Mouse (Mus musculus) urinary bladder, postnatal 14 days (tissue): ENCODE results near the gene Midn.

Experiments
- DNase-seq: peaks from one replicate; pipeline ENCODE4 v3.0.0; 2021; ENCODE audit warnings: low spot score

The Midn gene

GRCm38 (mm10) chr10:80196167-80196566 is 48.1 kb downstream of the Midn start:
- no peak for DNase-seq

GRCm38 (mm10) chr10:80196778-80197581 is 48.9 kb downstream of the Midn start:
- DNase-seq, result no peak

DNA sequence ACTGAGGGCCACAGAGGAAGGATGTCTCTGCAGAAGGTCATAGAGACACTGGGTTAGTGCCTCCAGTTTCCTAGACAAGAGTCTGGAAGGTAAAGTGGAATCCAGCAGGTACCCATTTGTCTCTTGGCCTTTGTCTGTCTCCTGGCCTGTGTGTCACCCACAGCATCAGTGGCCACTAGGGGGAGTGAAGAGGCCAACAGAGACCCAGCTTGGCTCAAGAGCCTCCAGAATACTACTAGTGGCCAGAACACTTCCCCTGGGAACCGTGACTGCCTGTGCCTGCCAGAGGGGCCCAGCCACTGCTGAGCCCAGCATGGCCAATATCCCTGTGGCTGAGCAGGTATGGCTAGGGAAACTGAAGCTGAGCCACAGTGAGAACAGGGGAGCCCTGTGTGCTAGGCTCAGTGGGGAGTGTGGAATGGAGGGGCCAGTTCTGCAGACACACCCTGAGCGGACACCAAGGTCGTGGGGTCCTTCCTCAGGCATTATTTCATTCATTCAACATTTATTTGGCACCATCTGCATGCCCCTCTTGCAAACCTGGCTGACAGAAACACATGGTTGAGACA is 51.5 kb downstream of the Midn start:
- DNase-seq, result peak; percentile 85

DNA sequence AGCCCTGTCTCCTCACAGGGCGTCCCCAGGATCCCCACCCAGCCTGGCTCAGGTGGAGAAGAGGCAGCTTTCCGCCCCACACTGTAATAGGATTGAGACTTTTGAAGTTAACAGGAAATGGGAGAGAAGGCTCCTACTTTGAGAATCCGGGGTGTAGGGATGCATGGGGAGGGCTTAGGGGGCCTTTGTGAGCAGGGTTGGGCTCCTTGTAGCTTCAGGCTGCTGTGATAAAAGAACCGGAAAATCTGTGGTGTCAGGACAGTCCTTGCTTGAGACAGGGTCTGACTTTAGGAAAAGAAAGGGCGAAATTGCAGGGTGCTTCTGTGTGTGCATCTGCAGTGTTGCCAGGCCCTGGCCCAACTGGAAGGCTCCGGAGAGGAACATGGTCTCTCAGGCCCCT is 52.4 kb downstream of the Midn start:
- DNase-seq, result no peak

- no peak for DNase-seq
These were observed 56.0 kb downstream of the Midn start for GRCm38 (mm10) chr10:80204055-80204454.

DNA sequence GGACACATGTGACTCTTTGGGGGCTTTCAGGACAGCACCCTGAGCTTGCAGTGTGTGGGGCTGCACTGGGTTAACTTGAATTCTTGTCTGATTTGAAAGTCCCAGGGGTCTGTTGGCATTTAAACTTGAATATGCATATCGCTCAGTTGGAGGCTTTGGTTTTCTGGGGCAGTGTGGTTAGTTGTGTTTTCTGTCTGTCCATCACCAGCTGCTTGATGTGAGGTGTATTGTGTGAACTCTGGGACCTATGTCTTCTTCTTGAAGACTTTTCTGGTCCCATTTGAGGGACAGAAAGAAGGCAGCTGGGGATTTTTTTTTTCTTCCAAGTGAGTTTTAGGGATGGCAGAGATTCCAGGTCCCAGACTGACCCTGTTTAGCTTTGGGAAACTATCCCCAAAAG is 59.1 kb downstream of the Midn start:
- no peak for DNase-seq

DNA sequence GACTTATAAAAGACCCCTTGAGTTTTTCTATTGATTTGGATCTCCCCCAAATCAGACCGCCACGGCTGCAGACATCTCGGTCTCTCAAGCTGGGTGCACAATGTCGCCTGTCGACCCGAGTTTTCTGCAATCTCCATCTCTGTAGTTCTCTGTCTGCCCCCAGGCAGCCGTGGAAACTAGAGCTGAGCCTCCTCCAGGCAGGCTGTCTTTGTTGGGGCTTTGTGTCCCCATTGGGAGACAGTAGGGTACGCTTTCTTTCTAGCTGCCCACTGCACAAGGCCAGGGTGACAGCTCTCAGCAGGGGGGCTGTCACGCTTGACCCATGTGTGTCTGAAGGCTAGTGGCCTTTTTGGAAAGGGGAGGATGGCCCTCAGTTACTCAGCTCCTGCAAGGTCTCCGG is 59.6 kb downstream of the Midn start:
- DNase-seq, result no peak
